In the genomic region with DNA sequence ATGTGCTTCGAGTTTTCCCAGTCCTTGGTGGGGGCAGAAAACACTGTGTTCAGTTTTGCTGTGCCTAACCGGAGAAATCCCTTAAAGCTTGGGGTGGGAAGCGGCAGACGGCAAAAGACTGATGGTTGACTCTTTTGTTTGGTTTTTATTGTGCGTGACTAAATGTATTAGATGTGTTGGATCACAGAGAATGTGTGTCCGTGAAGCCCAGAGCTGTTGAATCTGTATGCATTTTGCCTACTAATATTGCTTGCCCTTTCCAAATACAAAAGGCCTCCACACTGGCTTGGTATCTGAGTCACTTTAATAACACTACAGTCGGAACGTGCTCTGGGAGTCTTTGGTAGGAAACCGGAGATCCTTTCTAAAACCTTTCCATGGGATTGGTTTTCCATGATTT, we compare ENCODE assay signal across 18 mouse cellular contexts.
DNase-seq lines count a peak whose midpoint lies in the region; ATAC-seq and TF ChIP-seq lines count a peak whose summit lies in the region.
"Had no signal": no experiment of that assay in that cellular context is flagged by ENCODE, and none has a peak within 500 bp of the region (broad histone marks: within the 10 kb centered on the region; RNA-seq: fewer than 3 reads in every experiment).

No protein-coding gene starts in this region.

- H3K9me3 ChIP-seq in midbrain, embryonic 10.5 days (replicated peaks) = peaks cover 7% of the 10 kb centered on the region; the same call in 1 of the 2 replicates
- H3K9me3 ChIP-seq in midbrain, embryonic 16.5 days (replicated peaks; ENCODE audit: control insufficient read depth, low read length, poor library complexity, severe bottlenecking) = no peaks in the 10 kb centered on the region
- H3K9me3 ChIP-seq in hindbrain, embryonic 14.5 days (ENCODE audit: control insufficient read depth, low read length) = peaks cover 7% of the 10 kb centered on the region; the same call in 1 of the 2 replicates
- no peaks in the 10 kb centered on the region for H3K9me3 ChIP-seq in midbrain, postnatal 0 days (ENCODE audit: low read length)
- H3K9me3 ChIP-seq in heart, embryonic 10.5 days = no peaks in the 10 kb centered on the region
- H3K9me3 ChIP-seq: heart, embryonic 12.5 days; intestine, embryonic 15.5 days; limb, embryonic 15.5 days; stomach, embryonic 15.5 days had no signal

- ATAC-seq in midbrain, embryonic 16.5 days = no peak
- no peak for ATAC-seq in hindbrain, embryonic 14.5 days (ENCODE audit: low FRiP score)
- ATAC-seq in midbrain, postnatal 0 days (ENCODE audit: low FRiP score) = no peak
- ATAC-seq: activated CD4-positive, CD25-positive, alpha-beta regulatory T cell, adult 4 months; forebrain, embryonic 14.5 days; intestine, embryonic 15.5 days; Patski had no signal

- no peak overlapping the region for H3K4me3 ChIP-seq in midbrain, embryonic 10.5 days
- no peak overlapping the region for H3K4me3 ChIP-seq in midbrain, embryonic 16.5 days (ENCODE audit: low read depth, low read length)
- no peak overlapping the region for H3K4me3 ChIP-seq in hindbrain, embryonic 14.5 days (replicated peaks; ENCODE audit: low read length)
- H3K4me3 ChIP-seq in midbrain, postnatal 0 days (ENCODE audit: low read depth, low read length) = no peak overlapping the region
- H3K4me3 ChIP-seq in heart, embryonic 10.5 days = no peak overlapping the region
- H3K4me3 ChIP-seq: heart, embryonic 12.5 days; intestine, embryonic 15.5 days; limb, embryonic 15.5 days; stomach, embryonic 15.5 days had no signal

- H3K36me3 ChIP-seq in midbrain, embryonic 10.5 days = no peaks in the 10 kb centered on the region
- H3K36me3 ChIP-seq in midbrain, embryonic 16.5 days (ENCODE audit: control insufficient read depth, insufficient read depth, low read length) = no peaks in the 10 kb centered on the region
- no peaks in the 10 kb centered on the region for H3K36me3 ChIP-seq in hindbrain, embryonic 14.5 days (replicated peaks; ENCODE audit: control insufficient read depth, insufficient read depth)
- no peaks in the 10 kb centered on the region for H3K36me3 ChIP-seq in midbrain, postnatal 0 days (ENCODE audit: insufficient read depth, low read length)
- H3K36me3 ChIP-seq in heart, embryonic 10.5 days = no peaks in the 10 kb centered on the region
- H3K36me3 ChIP-seq: heart, embryonic 12.5 days; intestine, embryonic 15.5 days; limb, embryonic 15.5 days; stomach, embryonic 15.5 days had no signal

- WGBS in midbrain, embryonic 10.5 days = 43% methylated on average over 9 of the region's 9 CpGs
- WGBS in midbrain, embryonic 16.5 days = 19% methylated on average over 9 of the region's 9 CpGs
- 13% methylated on average over 9 of the region's 9 CpGs for WGBS in hindbrain, embryonic 14.5 days
- 25% methylated on average over 9 of the region's 9 CpGs for WGBS in midbrain, postnatal 0 days
- 77% methylated on average over 9 of the region's 9 CpGs for WGBS in heart, embryonic 10.5 days

- H3K27me3 ChIP-seq in midbrain, embryonic 10.5 days (ENCODE audit: low read depth, poor library complexity, severe bottlenecking) = no peaks in the 10 kb centered on the region
- H3K27me3 ChIP-seq in midbrain, embryonic 16.5 days (ENCODE audit: control insufficient read depth, insufficient read depth, low read depth, low read length) = no peaks in the 10 kb centered on the region
- H3K27me3 ChIP-seq in hindbrain, embryonic 14.5 days (ENCODE audit: control insufficient read depth, insufficient read depth, low read length) = no peaks in the 10 kb centered on the region
- H3K27me3 ChIP-seq in midbrain, postnatal 0 days (ENCODE audit: insufficient read depth, low read length) = no peaks in the 10 kb centered on the region
- no peaks in the 10 kb centered on the region for H3K27me3 ChIP-seq in heart, embryonic 10.5 days (ENCODE audit: insufficient read depth, poor library complexity, severe bottlenecking)
- H3K27me3 ChIP-seq: intestine, embryonic 15.5 days; limb, embryonic 15.5 days; stomach, embryonic 15.5 days had no signal

- no peak for TF ChIP-seq CTCF in midbrain, postnatal 0 days (IDR thresholded peaks at IDR 0.05)

- DNase-seq in midbrain, embryonic 10.5 days (ENCODE audit: low spot score) = peak; percentile 22
- DNase-seq in hindbrain, embryonic 14.5 days (ENCODE audit: low spot score) = peak; percentile 42
- peak; percentile 18 for DNase-seq in midbrain, postnatal 0 days (ENCODE audit: low spot score)
- peak; percentile 44 for DNase-seq in retina, postnatal 1 day
- no peak for DNase-seq in heart, embryonic 10.5 days (ENCODE audit: low spot score)
- DNase-seq in kidney, postnatal 10 days = no peak
- no peak for DNase-seq in urinary bladder, postnatal 36 days (ENCODE audit: low spot score in 2 of 2)
- DNase-seq: adrenal gland, postnatal 14 days; cerebellum, adult 18-20 months; lung, postnatal 10 days had no signal

- H3K9ac ChIP-seq in midbrain, embryonic 16.5 days (ENCODE audit: low read depth, low read length) = no peak overlapping the region
- H3K9ac ChIP-seq in hindbrain, embryonic 14.5 days = no peak overlapping the region
- no peak overlapping the region for H3K9ac ChIP-seq in midbrain, postnatal 0 days (replicated peaks; ENCODE audit: low read length, poor library complexity, severe bottlenecking)
- H3K9ac ChIP-seq: heart, embryonic 12.5 days; intestine, embryonic 15.5 days; limb, embryonic 15.5 days; stomach, embryonic 15.5 days had no signal

- peak overlapping the region; percentile 87 for H3K27ac ChIP-seq in midbrain, embryonic 10.5 days (replicated peaks)
- H3K27ac ChIP-seq in midbrain, embryonic 16.5 days (ENCODE audit: low read length) = no peak overlapping the region; the same call in 1 of the 2 replicates
- H3K27ac ChIP-seq in hindbrain, embryonic 14.5 days = no peak overlapping the region
- H3K27ac ChIP-seq in midbrain, postnatal 0 days (ENCODE audit: low read depth, low read length) = no peak overlapping the region
- no peak overlapping the region for H3K27ac ChIP-seq in heart, embryonic 10.5 days
- H3K27ac ChIP-seq: intestine, embryonic 15.5 days; limb, embryonic 15.5 days; stomach, embryonic 15.5 days had no signal

- H3K4me1 ChIP-seq in midbrain, embryonic 10.5 days = peaks cover 32% of the 10 kb centered on the region
- peaks cover 11% of the 10 kb centered on the region for H3K4me1 ChIP-seq in midbrain, embryonic 16.5 days (ENCODE audit: control insufficient read depth, insufficient read depth, low read length)
- H3K4me1 ChIP-seq in hindbrain, embryonic 14.5 days (replicated peaks; ENCODE audit: control insufficient read depth, insufficient read depth, low read length) = peaks cover 23% of the 10 kb centered on the region
- H3K4me1 ChIP-seq in midbrain, postnatal 0 days (ENCODE audit: insufficient read depth, low read length) = 0 out of 2 replicates have a peak, but pooled peaks cover 3% of the 10 kb centered on the region
- H3K4me1 ChIP-seq in heart, embryonic 10.5 days = no peaks in the 10 kb centered on the region
- H3K4me1 ChIP-seq: heart, embryonic 12.5 days; intestine, embryonic 15.5 days; stomach, embryonic 15.5 days had no signal

- H3K4me2 ChIP-seq in midbrain, embryonic 16.5 days (ENCODE audit: low read length) = no peak overlapping the region
- no peak overlapping the region for H3K4me2 ChIP-seq in hindbrain, embryonic 14.5 days (replicated peaks)
- no peak overlapping the region for H3K4me2 ChIP-seq in midbrain, postnatal 0 days (ENCODE audit: low read depth, low read length, poor library complexity, severe bottlenecking)
- H3K4me2 ChIP-seq: heart, embryonic 12.5 days; limb, embryonic 15.5 days; stomach, embryonic 15.5 days had no signal

Comparison
In these comparisons a context has a peak if more than half of its experiments do, and no peak if none do; other contexts are left out.
1. DNase-seq: peak in midbrain, embryonic 10.5 days (single experiment), hindbrain, embryonic 14.5 days (single experiment), midbrain, postnatal 0 days (single experiment) and retina, postnatal 1 day (single experiment); none in heart, embryonic 10.5 days (single experiment), kidney, postnatal 10 days (single experiment) and urinary bladder, postnatal 36 days (0 of 2).